Mouse (Mus musculus): ENCODE measurements at regions not wholly inside any gene's neighbourhood (a gene's known extent, or its start where the extent isn't known, plus 50 kb on each side); places are given as distances from the start of the nearest gene placed in this dataset.

DNA sequence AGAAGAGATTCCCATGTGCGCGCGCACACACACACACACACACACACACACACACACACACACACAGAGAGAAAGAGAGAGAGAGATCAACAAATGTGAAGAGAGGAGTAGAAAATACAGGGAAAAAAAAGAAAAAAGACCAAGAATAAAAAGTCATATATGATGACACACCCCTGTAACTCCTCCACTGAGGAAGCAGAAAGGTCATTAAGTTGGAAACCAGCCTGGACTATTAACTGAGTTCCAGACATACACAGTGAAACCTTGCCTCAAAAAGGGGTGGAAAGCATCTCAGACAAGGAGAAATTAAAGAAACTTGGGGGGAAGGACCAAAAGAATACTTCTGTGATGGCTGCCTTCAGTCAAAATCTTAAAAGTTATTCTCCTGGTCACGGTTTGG is 168.7 kb downstream of the Cd47 start:
- TF ChIP-seq CTCF (IDR thresholded peaks at IDR 0.05; ENCODE audit: low read depth): no peak
- no peak for TF ChIP-seq EP300 (IDR thresholded peaks at IDR 0.05; ENCODE audit: low read depth)
